Mouse (Mus musculus) lung, adult 10 weeks (tissue): ENCODE data around the gene Pomp. TPM values are rescaled to one million over a fixed set of nuclear protein-coding genes. Genes with fewer than 3 reads are reported as not detected.

Experiments used
- polyA plus RNA-seq: library from polyadenylated mRNA; stranded (reverse); fragments of 350-450 nt; fragmentation: Illumina TruSeq; extraction: RNeasy Lipid Tissue Mini Kit (QIAGEN cat#74804); gene quantifications from one replicate; pipeline ENCODE4 v1.2.3, GENCODE M21; 2014; ENCODE audit warnings: low read depth, low replicate concordance; ENCODE audit not compliant: insufficient read depth

The Pomp gene
- 258 TPM for polyA plus RNA-seq

DNA sequence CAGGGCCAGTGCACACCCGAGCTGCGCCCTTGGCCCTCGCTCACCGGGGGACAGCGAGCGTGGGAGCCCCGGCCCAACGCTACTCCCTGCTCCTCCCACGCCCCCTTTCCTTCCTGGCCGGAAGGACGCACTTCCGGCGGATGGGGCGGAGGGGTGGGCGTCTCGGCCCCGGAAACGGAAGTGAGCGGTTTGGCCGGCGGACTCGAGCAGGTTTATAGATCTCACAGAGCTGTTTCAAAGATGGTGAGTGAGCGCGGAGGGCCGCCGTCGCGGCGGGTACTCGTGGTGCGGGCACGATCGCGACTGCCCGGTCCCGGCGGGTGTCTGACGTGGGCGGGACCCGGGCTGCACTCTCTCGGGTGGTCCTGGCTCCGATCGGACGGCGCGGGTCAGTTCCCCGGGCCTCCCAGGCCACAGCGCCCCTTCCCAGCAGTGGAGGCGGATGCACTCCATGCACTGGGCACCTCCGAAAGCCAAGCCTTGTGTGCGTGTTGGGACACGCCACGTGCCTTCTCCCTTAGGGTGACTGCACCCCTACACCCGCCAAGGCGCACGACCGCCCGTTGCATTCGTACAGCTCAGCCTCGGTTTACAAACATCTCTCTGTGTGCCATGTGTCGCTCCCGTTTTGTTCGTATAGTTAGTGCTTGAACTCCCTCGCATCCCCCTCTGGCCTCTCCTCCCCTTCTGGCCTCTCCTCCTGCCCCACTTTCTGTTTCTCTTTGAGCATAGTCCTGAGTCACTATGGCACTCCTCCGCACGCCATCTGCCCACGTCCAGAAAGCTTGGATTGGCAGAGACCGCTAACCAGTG is at the start of gene Pomp:
Gene Pomp, plus strand, starts transcription at position 13 of the 813 bp plus-strand sequence.

GRCm38 (mm10) chr5:147894455-147895076 is 34.3 kb downstream of the Pomp start, which contains the start of gene Slc46a3:
Slc46a3 (minus strand) TSS chr5:147894815.

Other genes with a start within 250 kb of the Pomp start
- 29.2 TPM for gene Flt1, start 134.4 kb upstream of the Pomp start, polyA plus RNA-seq
- 16.2 TPM for gene Slc46a3, start 34.4 kb downstream of the Pomp start, polyA plus RNA-seq
- gene Mtus2, start 96.9 kb downstream of the Pomp start, polyA plus RNA-seq = 2.3 TPM